Mouse (Mus musculus) megakaryocyte, embryonic 14.5 days (primary cell): ENCODE data around the gene Fras1.

Source experiments
- FLI1 ChIP-seq: IDR thresholded peaks from 2 replicates; pipeline ENCODE4 v1.6.1; 2012; ENCODE audit warnings: low read length, inconsistent platforms, mixed read lengths
- GATA1 ChIP-seq: IDR thresholded peaks from 3 replicates; pipeline ENCODE4 v1.6.1; 2012; ENCODE audit warnings: mixed read lengths, low read length, inconsistent platforms, borderline replicate concordance

DNA sequence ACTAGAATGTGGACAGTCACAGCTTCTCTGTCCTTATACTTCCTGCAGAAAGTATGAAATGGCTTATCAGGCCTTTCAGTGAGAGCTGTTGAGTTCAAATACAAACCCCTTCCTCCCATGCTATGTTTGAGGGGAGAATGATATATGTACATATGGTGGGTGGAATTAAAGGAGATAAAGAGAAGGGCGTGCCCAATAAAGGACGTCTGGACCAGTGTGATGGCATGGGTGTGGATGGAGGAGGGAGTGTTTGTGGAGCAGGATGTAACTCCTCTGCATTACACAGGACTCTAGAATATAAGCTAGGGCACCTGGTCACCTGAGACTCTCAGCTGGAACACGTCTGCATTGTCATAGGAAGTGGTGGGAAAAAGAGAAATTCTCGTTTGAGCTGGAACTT, 85.8 kb downstream of the Fras1 start:
- TF ChIP-seq FLI1 (no peak), GATA1 (no peak)
